Mouse (Mus musculus): ENCODE measurements around the gene Cbln1. TPM values are rescaled to one million over a fixed set of nuclear protein-coding genes. Genes with fewer than 3 reads are reported as not detected.

Gene Cbln1
- total RNA-seq, 2 experiments from 2014 or later: 0.61 TPM; not detected in 1

DNA sequence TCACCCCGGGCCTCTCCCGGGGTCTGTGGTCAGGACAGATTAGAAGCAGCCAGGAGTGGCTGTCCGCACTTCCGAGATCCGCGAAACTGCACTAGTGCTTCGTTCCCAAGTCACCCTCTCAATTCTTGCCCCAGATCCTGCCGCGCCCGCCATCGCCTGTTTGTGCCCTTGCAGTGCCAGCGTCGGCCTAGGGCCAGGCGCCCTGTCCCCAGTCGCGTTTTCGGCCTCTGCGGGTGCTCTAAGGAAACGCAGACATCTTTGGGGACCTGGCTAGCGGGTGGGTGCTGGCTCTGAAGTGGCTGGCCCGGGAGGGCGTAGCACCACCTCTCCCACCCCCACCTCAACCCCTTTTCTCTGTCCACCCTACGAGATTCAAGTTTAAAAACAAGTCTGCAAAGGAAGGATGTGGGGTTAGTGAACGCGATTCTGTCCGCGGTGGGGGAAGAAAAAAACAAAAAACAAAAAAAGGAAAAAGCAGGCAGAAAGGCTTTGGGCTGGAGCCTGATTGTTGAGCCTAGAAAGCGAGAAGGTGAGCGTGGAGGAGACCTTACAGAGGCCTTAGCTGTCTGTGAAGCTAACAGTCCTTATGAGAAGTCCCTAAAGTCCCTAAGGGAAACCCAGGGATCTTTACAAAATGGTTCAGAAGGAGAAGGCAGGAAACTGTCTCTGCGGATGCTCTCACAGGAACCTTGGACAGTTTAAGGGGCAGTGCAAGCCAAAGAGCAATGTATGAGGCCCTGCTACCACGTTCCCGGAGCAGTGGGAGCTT, 1.4 kb downstream of the Cbln1 start:
- no peak for ATAC-seq (replicated peaks; ENCODE audit: low FRiP score, poor library complexity, severe bottlenecking)

DNA sequence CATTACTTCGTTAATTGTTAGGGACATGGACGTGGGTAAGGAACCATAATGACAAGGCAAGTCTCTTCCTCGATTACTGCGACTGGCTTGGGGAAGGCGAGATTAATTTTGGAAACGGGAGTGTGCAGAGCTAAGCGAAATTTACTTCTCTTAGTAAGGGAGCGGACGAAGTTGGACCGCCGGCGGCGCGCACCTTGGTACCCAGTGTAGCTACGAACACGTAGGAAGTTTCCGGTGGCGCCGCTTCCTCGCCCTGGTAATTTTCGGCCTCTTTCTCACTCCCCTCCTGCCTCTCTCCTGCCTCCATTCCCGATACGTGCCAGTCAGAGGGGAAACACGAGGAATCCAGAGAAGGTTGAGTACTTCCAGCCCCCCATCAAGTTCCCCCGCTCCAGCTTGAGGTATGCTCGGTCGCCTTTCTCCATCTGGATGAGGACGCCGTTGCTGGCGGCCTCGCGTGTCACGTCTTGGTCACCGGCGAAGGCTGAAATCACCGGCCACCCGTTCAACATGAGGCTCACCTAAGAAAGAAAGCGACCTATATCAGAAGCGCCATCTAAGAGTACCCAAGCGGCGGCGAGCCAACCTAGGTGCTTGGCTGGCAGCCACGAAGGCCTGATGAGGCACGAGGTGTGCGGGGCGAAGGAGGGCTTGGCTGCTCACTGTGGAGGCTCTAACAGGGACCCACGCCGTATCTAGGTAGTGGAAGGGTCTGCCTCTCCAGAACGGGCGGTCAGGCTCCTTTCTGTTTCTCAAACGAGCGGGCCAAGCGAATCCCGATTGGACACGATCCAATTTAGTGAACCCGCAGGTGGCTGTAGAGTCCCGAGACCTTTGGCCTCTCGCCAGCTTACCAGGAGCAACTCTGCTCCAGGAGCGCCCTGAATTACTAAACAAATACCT, 2.2 kb downstream of the Cbln1 start:
- ATAC-seq (replicated peaks; ENCODE audit: low FRiP score, poor library complexity, severe bottlenecking): no peak

DNA sequence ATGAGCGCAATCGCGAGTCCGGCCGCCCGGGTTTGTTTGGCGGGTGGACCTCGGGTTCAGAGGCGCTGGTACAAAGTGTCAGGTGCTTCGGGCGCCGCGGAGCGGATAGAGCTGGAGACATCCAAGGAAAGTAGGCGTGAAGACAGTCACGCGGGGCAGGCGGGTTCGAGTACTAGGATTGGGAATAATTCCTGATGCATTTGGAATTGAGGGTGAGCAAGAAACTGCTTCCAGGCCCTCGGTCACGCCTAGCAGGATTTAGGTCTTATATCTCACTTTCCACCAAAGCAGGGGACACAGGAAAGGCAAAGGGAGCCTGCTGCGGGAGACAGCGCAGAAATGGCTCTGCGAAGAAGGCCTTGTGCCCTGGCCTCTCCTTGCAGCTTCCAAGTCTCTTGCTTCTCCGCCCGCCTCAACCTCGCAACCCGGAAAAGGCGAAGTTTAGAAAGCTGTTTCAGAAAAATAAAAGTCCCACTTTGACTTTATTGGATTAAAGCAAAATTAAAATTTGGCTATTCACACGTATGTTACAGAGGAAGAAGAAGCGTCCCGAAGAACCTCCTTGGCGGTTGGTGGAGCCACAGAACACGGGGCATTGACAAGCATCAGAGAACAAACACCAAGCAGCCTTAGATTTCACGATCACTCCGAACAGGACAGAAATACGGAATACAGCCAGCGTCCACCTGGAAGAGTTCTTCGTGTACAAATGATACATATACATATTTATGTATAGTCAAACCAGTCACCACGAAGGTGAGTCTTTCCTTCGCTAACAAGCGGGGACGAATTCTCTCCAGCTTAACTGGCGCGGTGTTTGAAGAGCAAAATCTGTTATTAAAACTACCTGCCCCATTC, 3.2 kb downstream of the Cbln1 start:
- no peak for ATAC-seq (replicated peaks; ENCODE audit: low FRiP score, poor library complexity, severe bottlenecking)

DNA sequence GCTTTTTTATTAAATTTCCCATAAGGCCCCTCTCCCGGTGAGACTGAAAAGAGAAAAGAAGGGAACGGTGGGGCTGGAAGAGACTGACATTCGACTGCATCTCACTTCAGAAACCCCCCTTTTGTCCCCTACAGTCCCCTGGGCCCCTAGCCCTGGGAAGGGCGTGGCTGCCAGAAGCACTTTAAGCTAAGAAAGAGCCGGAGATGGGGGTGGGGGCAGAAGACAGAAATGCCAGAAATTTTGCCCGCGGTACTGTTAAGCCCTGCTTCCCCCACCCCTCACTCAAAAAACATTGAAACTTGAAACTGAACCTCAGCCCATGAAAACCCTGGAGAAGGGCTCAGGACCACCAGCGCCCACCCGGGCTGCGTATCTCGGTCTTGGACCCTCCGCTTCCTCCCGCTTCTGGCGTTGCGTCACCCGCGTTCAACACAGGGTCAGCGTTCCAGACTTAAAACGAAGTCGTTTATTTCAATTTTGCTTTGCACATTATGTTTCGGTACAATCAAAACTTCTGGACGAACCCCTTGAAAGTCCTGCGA, 3.9 kb downstream of the Cbln1 start:
- no peak for ATAC-seq (replicated peaks; ENCODE audit: low FRiP score, poor library complexity, severe bottlenecking)

DNA sequence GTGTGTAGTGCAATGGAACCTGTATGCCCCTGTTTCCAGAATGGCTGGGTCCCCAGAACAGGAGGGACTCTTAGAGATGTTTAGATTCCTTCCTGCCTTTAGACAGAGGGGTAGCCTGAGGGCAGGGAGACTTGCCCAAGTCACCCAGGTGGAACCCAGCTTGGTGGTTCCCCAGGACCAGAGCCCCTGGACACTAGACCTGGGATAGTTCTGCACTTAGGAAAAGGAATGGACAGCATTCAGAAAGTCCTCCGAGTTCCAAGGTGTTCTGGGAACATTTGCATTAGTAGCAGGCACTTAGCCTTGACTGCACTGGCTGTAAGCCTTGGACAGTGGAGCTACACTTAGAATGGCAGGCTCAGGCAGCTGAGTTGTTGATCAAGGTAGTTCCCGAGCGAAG, 4.5 kb downstream of the Cbln1 start:
- ATAC-seq (replicated peaks; ENCODE audit: low FRiP score, poor library complexity, severe bottlenecking): no peak

DNA sequence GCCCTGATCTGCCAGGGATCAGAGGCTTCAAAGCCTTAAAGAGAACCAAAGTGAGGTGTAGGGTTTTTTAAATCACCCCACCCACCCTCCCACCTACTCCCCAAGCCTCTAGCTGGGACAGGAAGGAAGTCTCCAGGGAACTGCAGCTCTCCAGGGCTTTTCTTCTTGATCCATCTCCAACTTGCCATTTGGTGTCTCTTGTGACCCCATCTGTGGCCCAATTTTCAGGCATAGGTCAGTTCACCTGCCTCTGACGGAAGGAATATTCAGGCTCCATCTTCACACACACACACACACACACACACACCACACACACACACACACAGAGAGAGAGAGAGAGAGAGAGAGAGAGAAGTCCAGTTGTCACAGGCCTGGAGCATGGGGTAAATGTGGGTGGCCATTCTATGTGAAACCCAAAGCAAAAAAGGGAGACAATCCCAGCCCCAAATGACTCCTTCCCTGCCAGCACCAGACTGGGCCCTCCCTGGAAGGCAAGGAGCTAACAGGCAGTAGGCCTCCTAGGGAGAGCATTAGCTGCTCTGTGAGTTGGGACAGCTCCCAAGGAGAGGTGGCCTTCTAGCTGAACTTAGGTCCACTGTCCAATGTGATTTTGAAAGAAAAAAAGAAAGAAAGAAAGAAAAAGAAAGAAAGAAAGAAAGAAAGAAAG, 5.3 kb downstream of the Cbln1 start:
- ATAC-seq (replicated peaks; ENCODE audit: low FRiP score, poor library complexity, severe bottlenecking): no peak

DNA sequence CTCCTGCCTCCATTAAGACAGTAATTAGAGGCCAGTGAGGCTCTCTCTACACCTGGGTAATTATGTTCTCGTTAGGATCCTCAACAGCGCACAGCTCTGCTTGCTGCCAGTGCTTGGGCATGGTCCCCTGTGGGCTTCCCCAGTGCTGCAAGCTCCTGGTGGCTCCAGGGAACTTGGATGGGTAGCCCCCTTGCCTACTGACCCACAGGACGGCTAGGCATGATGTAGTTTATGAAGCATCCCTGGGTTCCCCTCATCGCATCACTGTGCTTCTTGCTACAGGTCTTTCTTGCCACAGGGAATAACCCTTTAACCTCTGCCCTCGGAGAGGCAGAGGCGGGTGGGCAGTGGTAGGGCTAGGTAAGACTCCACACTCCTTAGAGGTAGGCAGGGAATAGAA, 6.1 kb downstream of the Cbln1 start:
- no peak for ATAC-seq (replicated peaks; ENCODE audit: low FRiP score, poor library complexity, severe bottlenecking)

- no peak for ATAC-seq (replicated peaks; ENCODE audit: low FRiP score, poor library complexity, severe bottlenecking)
These were observed 8.0 kb downstream of the Cbln1 start for GRCm38 (mm10) chr8:87464446-87464845.

GRCm38 (mm10) chr8:87461801-87462200, 10.6 kb downstream of the Cbln1 start:
- no peak for ATAC-seq (replicated peaks; ENCODE audit: low FRiP score, poor library complexity, severe bottlenecking)

DNA sequence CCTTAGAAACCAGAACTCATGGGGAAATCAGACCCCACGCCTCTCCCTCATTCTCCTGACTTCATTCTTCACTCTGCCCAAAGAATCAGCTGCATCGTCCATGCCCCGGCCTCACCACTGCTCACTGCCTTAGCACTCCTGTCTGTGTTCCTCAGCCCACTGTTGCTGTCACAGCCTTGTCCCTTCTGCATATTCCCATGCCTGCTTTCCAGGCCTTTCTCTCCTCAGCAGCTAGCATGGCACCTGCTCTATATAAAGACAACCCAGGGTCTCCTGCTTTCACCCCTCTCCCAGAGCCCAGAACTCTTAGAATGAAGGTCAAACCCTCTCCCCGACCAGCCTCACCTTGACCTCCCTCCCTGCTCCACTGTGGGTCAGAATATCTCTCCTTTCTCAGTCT, 15.5 kb downstream of the Cbln1 start:
- no peak for ATAC-seq (replicated peaks; ENCODE audit: low FRiP score, poor library complexity, severe bottlenecking)

DNA sequence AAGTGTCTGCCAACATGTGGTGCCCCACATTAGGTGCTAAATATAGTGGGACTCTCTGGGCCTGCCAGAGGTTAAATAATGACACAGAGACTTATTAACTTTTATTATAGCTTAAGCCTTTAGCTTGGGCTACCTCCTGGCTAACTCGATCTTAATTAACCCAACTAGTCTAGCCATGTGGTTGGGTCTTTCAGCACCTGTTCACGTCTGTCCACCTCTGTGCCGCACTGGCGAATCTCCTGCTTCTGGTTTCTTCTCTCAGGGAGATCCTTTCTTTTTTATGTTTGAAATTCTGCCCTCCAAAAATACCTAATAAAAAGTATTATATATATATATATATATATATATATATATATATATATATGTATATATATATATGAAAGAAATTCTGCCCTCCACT, 19.6 kb downstream of the Cbln1 start:
- no peak for ATAC-seq (replicated peaks; ENCODE audit: low FRiP score, poor library complexity, severe bottlenecking)

DNA sequence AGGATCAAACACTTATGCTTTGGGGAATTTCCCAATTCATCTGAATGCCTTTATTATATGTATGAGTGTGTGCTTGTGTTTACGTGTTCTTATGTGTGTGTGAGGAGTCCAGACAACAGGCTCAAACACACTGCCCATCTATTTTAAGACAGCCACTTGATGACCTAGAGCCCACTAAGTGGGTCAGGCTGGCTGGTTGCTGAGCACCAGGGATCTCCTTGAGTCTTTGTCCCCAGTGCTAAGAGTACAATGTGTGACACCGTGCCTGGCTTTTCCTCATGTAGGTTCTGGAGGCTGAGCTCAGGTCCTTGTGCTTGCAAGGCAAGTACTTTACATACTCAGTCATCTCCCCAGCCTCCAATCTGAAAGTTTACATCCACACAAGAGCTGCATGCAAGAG, 20.7 kb downstream of the Cbln1 start:
- no peak for ATAC-seq (replicated peaks; ENCODE audit: low FRiP score, poor library complexity, severe bottlenecking)

- ATAC-seq (replicated peaks; ENCODE audit: low FRiP score, poor library complexity, severe bottlenecking): no peak
These were observed 37.8 kb downstream of the Cbln1 start for GRCm38 (mm10) chr8:87434592-87434991.

GRCm38 (mm10) chr8:87427188-87427587, 45.2 kb downstream of the Cbln1 start:
- no peak for ATAC-seq (replicated peaks; ENCODE audit: low FRiP score, poor library complexity, severe bottlenecking)

- no peak for ATAC-seq (replicated peaks; ENCODE audit: low FRiP score, poor library complexity, severe bottlenecking)
These were observed 47.7 kb downstream of the Cbln1 start for GRCm38 (mm10) chr8:87424706-87425105.

DNA sequence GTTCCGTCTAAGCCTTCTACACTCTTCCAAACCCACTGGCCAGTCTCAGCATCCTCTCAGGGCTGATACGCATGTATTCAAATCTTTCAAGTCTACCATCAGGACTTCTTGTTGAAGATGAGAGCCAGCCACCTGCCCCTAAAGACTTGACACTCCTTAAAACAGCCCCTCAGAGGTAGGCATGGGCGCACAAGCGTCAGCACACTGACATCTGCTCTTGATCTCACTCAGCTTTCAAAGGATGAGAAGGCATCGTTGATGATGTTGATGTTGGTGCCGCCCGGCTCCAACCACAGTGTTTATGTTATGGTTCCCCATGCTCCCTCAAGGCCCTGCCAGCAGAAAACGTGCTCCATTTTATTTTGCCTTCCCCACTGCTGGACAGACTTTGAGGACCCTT, 50.7 kb downstream of the Cbln1 start:
- no peak for ATAC-seq (replicated peaks; ENCODE audit: low FRiP score, poor library complexity, severe bottlenecking)
